Mouse (Mus musculus) midbrain, embryonic 10.5 days (tissue): Measurements from ENCODE around the gene Sox5. TPM values are rescaled to one million over a fixed set of nuclear protein-coding genes. Genes with fewer than 3 reads are reported as not detected.
A peak's percentile ranks its signal among the peaks of the same experiment; 100 is the strongest.

Experiments
- DNase-seq: peaks from one replicate; pipeline ENCODE4 v3.0.0-alpha.2; 2017; ENCODE audit warnings: low spot score
- H3K27ac ChIP-seq: fragments of 300-500 bp; sonication (generic); replicated peaks from 2 replicates; pipeline ENCODE4 v1.5.1; 2016; ENCODE audit warnings: mild to moderate bottlenecking
- H3K27me3 ChIP-seq: fragments of 300-500 bp; sonication (generic); 2 replicates; pipeline ENCODE4 v1.6.1; 2016; ENCODE audit warnings: low read depth, mild to moderate bottlenecking; ENCODE audit not compliant: poor library complexity, severe bottlenecking
- H3K36me3 ChIP-seq: fragments of 300-500 bp; sonication (generic); 2 replicates; pipeline ENCODE4 v1.6.1; 2016; ENCODE audit warnings: mild to moderate bottlenecking, moderate library complexity
- H3K4me1 ChIP-seq: fragments of 300-500 bp; sonication (generic); 2 replicates; pipeline ENCODE4 v1.6.1; 2016
- H3K4me3 ChIP-seq: fragments of 300-500 bp; sonication (generic); 2 replicates; pipeline ENCODE4 v1.5.1; 2016; ENCODE audit warnings: mild to moderate bottlenecking, moderate library complexity
- H3K9me3 ChIP-seq: fragments of 300-500 bp; sonication (generic); replicated peaks from 2 replicates; pipeline ENCODE4 v1.6.1; 2016; ENCODE audit warnings: mild to moderate bottlenecking
- WGBS: fragments of 180-500 bp; shearing (Covaris S2); methylation state at CpG from one replicate; pipeline ENCODE4 v1.1.7; 2016; 5-methylcytosine and 5-hydroxymethylcytosine counted together
- polyA plus RNA-seq: library from polyadenylated mRNA; unstranded; fragments of >200 nt; fragmentation: Nextera tagmentation; extraction: Ambion mirVana; gene quantifications from 2 replicates; pipeline ENCODE4 v1.2.1, GENCODE M21; 2016

The Sox5 gene
- polyA plus RNA-seq, 1 experiment from 2014 or later, result 28.2 TPM

- H3K9me3 ChIP-seq, result no peaks in the 10 kb centered on the region
- no peaks in the 10 kb centered on the region for H3K27me3 ChIP-seq
- H3K4me3 ChIP-seq, result no peak overlapping the region
- no peak for DNase-seq
- H3K27ac ChIP-seq, result no peak overlapping the region
- H3K36me3 ChIP-seq, result no peaks in the 10 kb centered on the region
- 53% methylated on average over 4 of the region's 4 CpGs for WGBS
- peaks cover 21% of the 10 kb centered on the region for H3K4me1 ChIP-seq
Observed at GRCm38 (mm10) chr6:143995046-143995445, 786.7 kb downstream of the Sox5 start.

GRCm38 (mm10) chr6:143987548-143987947, 794.2 kb downstream of the Sox5 start:
- H3K36me3 ChIP-seq, result no peaks in the 10 kb centered on the region
- H3K4me3 ChIP-seq, result no peak overlapping the region

GRCm38 (mm10) chr6:143980131-143980530, 801.6 kb downstream of the Sox5 start:
- no peaks in the 10 kb centered on the region for H3K36me3 ChIP-seq
- no peak for DNase-seq
- H3K4me3 ChIP-seq, result no peak overlapping the region
- no peaks in the 10 kb centered on the region for H3K9me3 ChIP-seq
- no peaks in the 10 kb centered on the region for H3K27me3 ChIP-seq
- H3K4me1 ChIP-seq, result no peaks in the 10 kb centered on the region
- 95% methylated on average over 8 of the region's 8 CpGs for WGBS
- no peak overlapping the region for H3K27ac ChIP-seq

More at GRCm38 (mm10) chr6:143987548-143987947, 794.2 kb downstream of the Sox5 start:
- no peaks in the 10 kb centered on the region for H3K4me1 ChIP-seq
- H3K9me3 ChIP-seq, result no peaks in the 10 kb centered on the region
- DNase-seq, result no peak
- H3K27me3 ChIP-seq, result no peaks in the 10 kb centered on the region
- H3K27ac ChIP-seq, result no peak overlapping the region

GRCm38 (mm10) chr6:143967724-143968400, 813.9 kb downstream of the Sox5 start:
- H3K4me3 ChIP-seq, result no peak overlapping the region
- H3K27ac ChIP-seq, result peak overlapping the region; percentile 10; the same call in 1 of the 2 replicates
- DNase-seq, result no peak
- no peaks in the 10 kb centered on the region for H3K9me3 ChIP-seq
- peaks cover 4% of the 10 kb centered on the region; the same call in 1 of the 2 replicates for H3K4me1 ChIP-seq
- WGBS, result 73% methylated on average over 9 of the region's 9 CpGs
- H3K36me3 ChIP-seq, result no peaks in the 10 kb centered on the region
- H3K27me3 ChIP-seq, result no peaks in the 10 kb centered on the region

GRCm38 (mm10) chr6:143960487-143960886, 821.3 kb downstream of the Sox5 start:
- DNase-seq, result no peak
- Histone ChIP-seq H3K4me1 (no peaks in the 10 kb centered on the region), H3K36me3 (peaks cover 6% of the 10 kb centered on the region), H3K9me3 (no peaks in the 10 kb centered on the region; the same call in 1 of the 2 replicates), H3K27ac (no peak overlapping the region), H3K27me3 (no peaks in the 10 kb centered on the region), H3K4me3 (no peak overlapping the region)
- 95% methylated on average over 11 of the region's 11 CpGs for WGBS

GRCm38 (mm10) chr6:143960081-143960480, 821.7 kb downstream of the Sox5 start:
- Histone ChIP-seq H3K27me3 (no peaks in the 10 kb centered on the region), H3K4me3 (no peak overlapping the region), H3K4me1 (no peaks in the 10 kb centered on the region), H3K9me3 (no peaks in the 10 kb centered on the region; the same call in 1 of the 2 replicates), H3K36me3 (peaks cover 6% of the 10 kb centered on the region), H3K27ac (no peak overlapping the region)
- WGBS, result 92% methylated on average over 8 of the region's 8 CpGs
- DNase-seq, result no peak

GRCm38 (mm10) chr6:143958372-143958771, 823.4 kb downstream of the Sox5 start:
- H3K4me3 ChIP-seq, result no peak overlapping the region
- no peak for DNase-seq
- peaks cover 6% of the 10 kb centered on the region for H3K36me3 ChIP-seq
- no peaks in the 10 kb centered on the region for H3K4me1 ChIP-seq
- H3K9me3 ChIP-seq, result no peaks in the 10 kb centered on the region; the same call in 1 of the 2 replicates
- 92% methylated on average over 7 of the region's 7 CpGs for WGBS
- no peaks in the 10 kb centered on the region for H3K27me3 ChIP-seq
- H3K27ac ChIP-seq, result no peak overlapping the region

GRCm38 (mm10) chr6:143957063-143957462, 824.7 kb downstream of the Sox5 start:
- no peaks in the 10 kb centered on the region; the same call in 1 of the 2 replicates for H3K9me3 ChIP-seq
- peaks cover 6% of the 10 kb centered on the region for H3K36me3 ChIP-seq
- no peak overlapping the region for H3K27ac ChIP-seq
- 82% methylated on average over 5 of the region's 5 CpGs for WGBS
- H3K4me1 ChIP-seq, result no peaks in the 10 kb centered on the region
- no peak overlapping the region for H3K4me3 ChIP-seq
- DNase-seq, result no peak
- no peaks in the 10 kb centered on the region for H3K27me3 ChIP-seq

- H3K36me3 ChIP-seq, result no peaks in the 10 kb centered on the region
- whole genome bisulfite sequencing, result 75% methylated on average over 12 of the region's 12 CpGs
- H3K27me3 ChIP-seq, result no peaks in the 10 kb centered on the region
- DNase-seq, result no peak
- no peaks in the 10 kb centered on the region for H3K9me3 ChIP-seq
- peak overlapping the region; percentile 53 for H3K27ac ChIP-seq
- no peak overlapping the region for H3K4me3 ChIP-seq
- peaks cover 5% of the 10 kb centered on the region for H3K4me1 ChIP-seq
Observed at GRCm38 (mm10) chr6:143948553-143949308, 833.0 kb downstream of the Sox5 start.

- H3K27me3 ChIP-seq, result no peaks in the 10 kb centered on the region
- H3K36me3 ChIP-seq, result no peaks in the 10 kb centered on the region
- peaks cover 5% of the 10 kb centered on the region for H3K4me1 ChIP-seq
- H3K9me3 ChIP-seq, result peaks cover 3% of the 10 kb centered on the region; the same call in 1 of the 2 replicates
- DNase-seq, result no peak
- H3K27ac ChIP-seq, result no peak overlapping the region
- WGBS, result 84% methylated on average over 4 of the region's 4 CpGs
- no peak overlapping the region for H3K4me3 ChIP-seq
Observed at GRCm38 (mm10) chr6:143948071-143948470, 833.7 kb downstream of the Sox5 start.

- peaks cover 18% of the 10 kb centered on the region for H3K4me1 ChIP-seq
- no peak for DNase-seq
- no peaks in the 10 kb centered on the region for H3K36me3 ChIP-seq
- peaks cover 6% of the 10 kb centered on the region; the same call in 1 of the 2 replicates for H3K9me3 ChIP-seq
- 83% methylated on average over 5 of the region's 5 CpGs for WGBS
- no peak overlapping the region for H3K27ac ChIP-seq
- no peaks in the 10 kb centered on the region for H3K27me3 ChIP-seq
- H3K4me3 ChIP-seq, result no peak overlapping the region
Observed at GRCm38 (mm10) chr6:143943126-143943525, 838.7 kb downstream of the Sox5 start.

- H3K27ac ChIP-seq, result peak overlapping the region; percentile 63
- 15% methylated on average over 8 of the region's 8 CpGs for WGBS
- no peaks in the 10 kb centered on the region for H3K27me3 ChIP-seq
- DNase-seq, result peak; percentile 45
- H3K36me3 ChIP-seq, result no peaks in the 10 kb centered on the region
- peaks cover 18% of the 10 kb centered on the region for H3K4me1 ChIP-seq
- no peak overlapping the region for H3K4me3 ChIP-seq
- H3K9me3 ChIP-seq, result peaks cover 6% of the 10 kb centered on the region; the same call in 1 of the 2 replicates
Observed at GRCm38 (mm10) chr6:143941291-143941785, 840.4 kb downstream of the Sox5 start.

GRCm38 (mm10) chr6:143923146-143923545, 858.6 kb downstream of the Sox5 start:
- peaks cover 10% of the 10 kb centered on the region; the same call in 1 of the 2 replicates for H3K4me1 ChIP-seq
- no peaks in the 10 kb centered on the region for H3K36me3 ChIP-seq
- no peaks in the 10 kb centered on the region for H3K9me3 ChIP-seq
- DNase-seq, result no peak
- WGBS, result 91% methylated on average over 6 of the region's 6 CpGs
- no peak overlapping the region for H3K4me3 ChIP-seq
- no peaks in the 10 kb centered on the region for H3K27me3 ChIP-seq
- H3K27ac ChIP-seq, result no peak overlapping the region
